Mouse (Mus musculus): ENCODE data around the gene Khdrbs2.

The Khdrbs2 gene

GRCm38 (mm10) chr1:32294702-32295101, 122.2 kb downstream of the Khdrbs2 start:
- Histone ChIP-seq H3K27me3 (ENCODE audit: insufficient read depth, low read length) (no peaks in the 10 kb centered on the region), H3K4me3 (replicated peaks; ENCODE audit: low read length) (no peak overlapping the region), H3K9me3 (ENCODE audit: low read length) (no peaks in the 10 kb centered on the region), H3K4me1 (replicated peaks; ENCODE audit: low read depth, low read length) (no peaks in the 10 kb centered on the region), H3K36me3 (ENCODE audit: insufficient read depth, low read length) (no peaks in the 10 kb centered on the region)
- TF ChIP-seq CTCF (conservative IDR thresholded peaks at IDR 0.05; ENCODE audit: low read length) (no peak), NANOG (IDR thresholded peaks at IDR 0.05; ENCODE audit: borderline replicate concordance, low read length) (no peak), POU5F1 (IDR thresholded peaks at IDR 0.05; ENCODE audit: borderline replicate concordance, low read length) (no peak)

- no peaks in the 10 kb centered on the region for H3K4me1 ChIP-seq (replicated peaks; ENCODE audit: low read depth, low read length)
- H3K4me3 ChIP-seq (replicated peaks; ENCODE audit: low read length): no peak overlapping the region
- no peak for TF ChIP-seq POU5F1 (IDR thresholded peaks at IDR 0.05; ENCODE audit: borderline replicate concordance, low read length)
- no peak for TF ChIP-seq CTCF (conservative IDR thresholded peaks at IDR 0.05; ENCODE audit: low read length)
- no peak for TF ChIP-seq NANOG (IDR thresholded peaks at IDR 0.05; ENCODE audit: borderline replicate concordance, low read length)
Observed at GRCm38 (mm10) chr1:32301391-32301790, 128.9 kb downstream of the Khdrbs2 start.

DNA sequence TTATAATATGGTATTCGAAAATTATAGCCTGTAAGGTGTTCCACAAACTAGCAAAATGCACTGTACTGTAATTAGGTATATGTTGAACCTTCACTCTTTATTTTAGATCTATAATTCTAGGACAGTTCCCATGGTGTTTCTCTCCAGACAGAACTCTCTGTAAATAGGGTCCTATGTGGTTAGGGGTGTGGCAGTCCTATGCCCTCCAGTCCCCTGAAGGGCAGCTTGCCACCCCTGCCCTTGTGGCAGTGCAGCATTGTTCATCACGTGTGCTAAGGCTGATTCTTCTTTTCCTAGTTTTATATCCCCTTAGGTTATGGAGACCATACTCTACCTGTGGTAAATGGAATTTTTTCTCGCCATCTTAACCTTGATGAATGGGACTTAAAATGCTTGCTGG, 136.6 kb downstream of the Khdrbs2 start:
- H3K36me3 ChIP-seq (ENCODE audit: insufficient read depth, low read length): no peaks in the 10 kb centered on the region
- no peak overlapping the region for H3K4me3 ChIP-seq (replicated peaks; ENCODE audit: low read length)
- no peaks in the 10 kb centered on the region for H3K4me1 ChIP-seq (replicated peaks; ENCODE audit: low read depth, low read length)
- no peaks in the 10 kb centered on the region for H3K27me3 ChIP-seq (ENCODE audit: insufficient read depth, low read length)
- H3K9me3 ChIP-seq (ENCODE audit: low read length): no peaks in the 10 kb centered on the region
- TF ChIP-seq NANOG (IDR thresholded peaks at IDR 0.05; ENCODE audit: borderline replicate concordance, low read length) (no peak), POU5F1 (IDR thresholded peaks at IDR 0.05; ENCODE audit: borderline replicate concordance, low read length) (no peak), CTCF (conservative IDR thresholded peaks at IDR 0.05; ENCODE audit: low read length) (no peak)

More at GRCm38 (mm10) chr1:32301391-32301790, 128.9 kb downstream of the Khdrbs2 start:
- H3K36me3 ChIP-seq (ENCODE audit: insufficient read depth, low read length): no peaks in the 10 kb centered on the region
- H3K9me3 ChIP-seq (ENCODE audit: low read length): no peaks in the 10 kb centered on the region
- H3K27me3 ChIP-seq (ENCODE audit: insufficient read depth, low read length): no peaks in the 10 kb centered on the region

DNA sequence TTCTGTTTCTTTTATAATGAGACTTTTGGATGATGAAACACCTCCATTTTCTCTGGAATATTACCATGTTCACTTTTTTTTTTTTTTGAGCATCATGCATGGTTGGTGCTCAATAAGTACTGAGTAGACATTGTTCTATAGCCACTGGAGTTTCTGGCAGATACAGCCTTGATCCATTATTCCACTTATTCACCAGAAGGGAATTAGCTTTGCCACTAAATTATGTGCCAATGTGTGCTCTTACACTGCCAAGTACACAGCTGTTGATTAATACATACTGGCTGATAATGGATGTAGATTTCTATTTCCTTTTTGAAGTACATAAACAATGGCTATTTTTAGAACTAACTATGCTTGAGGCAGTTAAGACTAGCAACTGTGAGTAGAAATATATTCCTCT, 137.1 kb downstream of the Khdrbs2 start:
- Histone ChIP-seq H3K9me3 (ENCODE audit: low read length) (no peaks in the 10 kb centered on the region), H3K4me1 (replicated peaks; ENCODE audit: low read depth, low read length) (no peaks in the 10 kb centered on the region), H3K4me3 (replicated peaks; ENCODE audit: low read length) (no peak overlapping the region), H3K36me3 (ENCODE audit: insufficient read depth, low read length) (no peaks in the 10 kb centered on the region), H3K27me3 (ENCODE audit: insufficient read depth, low read length) (no peaks in the 10 kb centered on the region)
- no peak for TF ChIP-seq CTCF (conservative IDR thresholded peaks at IDR 0.05; ENCODE audit: low read length)
- no peak for TF ChIP-seq POU5F1 (IDR thresholded peaks at IDR 0.05; ENCODE audit: borderline replicate concordance, low read length)
- TF ChIP-seq NANOG (IDR thresholded peaks at IDR 0.05; ENCODE audit: borderline replicate concordance, low read length): no peak

GRCm38 (mm10) chr1:32339108-32339507, 166.6 kb downstream of the Khdrbs2 start:
- Histone ChIP-seq H3K4me1 (replicated peaks; ENCODE audit: low read depth, low read length) (no peaks in the 10 kb centered on the region), H3K27me3 (ENCODE audit: insufficient read depth, low read length) (no peaks in the 10 kb centered on the region), H3K9me3 (ENCODE audit: low read length) (no peaks in the 10 kb centered on the region), H3K4me3 (replicated peaks; ENCODE audit: low read length) (no peak overlapping the region), H3K36me3 (ENCODE audit: insufficient read depth, low read length) (no peaks in the 10 kb centered on the region)
- TF ChIP-seq POU5F1 (IDR thresholded peaks at IDR 0.05; ENCODE audit: borderline replicate concordance, low read length) (no peak), NANOG (IDR thresholded peaks at IDR 0.05; ENCODE audit: borderline replicate concordance, low read length) (no peak), CTCF (conservative IDR thresholded peaks at IDR 0.05; ENCODE audit: low read length) (no peak)

DNA sequence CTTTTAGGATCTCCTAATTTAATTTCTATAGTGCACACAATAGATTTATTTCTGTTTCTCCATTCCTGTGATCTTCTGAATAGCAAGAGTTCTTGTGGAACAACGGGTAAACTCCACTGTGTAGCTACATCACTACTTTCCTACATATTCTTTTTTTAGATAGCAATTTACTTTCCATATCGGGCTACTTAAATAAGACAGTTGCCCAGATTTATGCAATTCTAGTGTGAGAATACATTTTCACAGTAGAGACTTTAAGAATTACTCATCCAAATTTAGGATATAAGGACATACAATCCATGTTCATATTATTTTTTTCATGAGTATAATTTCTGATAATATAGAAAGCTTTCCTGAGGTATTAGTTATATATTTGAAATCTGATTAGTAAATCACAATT, 175.0 kb downstream of the Khdrbs2 start:
- H3K4me1 ChIP-seq (replicated peaks; ENCODE audit: low read depth, low read length): no peaks in the 10 kb centered on the region
- no peaks in the 10 kb centered on the region for H3K9me3 ChIP-seq (ENCODE audit: low read length)
- TF ChIP-seq POU5F1 (IDR thresholded peaks at IDR 0.05; ENCODE audit: borderline replicate concordance, low read length): no peak
- TF ChIP-seq CTCF (conservative IDR thresholded peaks at IDR 0.05; ENCODE audit: low read length): no peak
- no peak for TF ChIP-seq NANOG (IDR thresholded peaks at IDR 0.05; ENCODE audit: borderline replicate concordance, low read length)
- no peak overlapping the region for H3K4me3 ChIP-seq (replicated peaks; ENCODE audit: low read length)
- H3K27me3 ChIP-seq (ENCODE audit: insufficient read depth, low read length): no peaks in the 10 kb centered on the region
- no peaks in the 10 kb centered on the region for H3K36me3 ChIP-seq (ENCODE audit: insufficient read depth, low read length)

- H3K27me3 ChIP-seq (ENCODE audit: insufficient read depth, low read length): no peaks in the 10 kb centered on the region
- H3K36me3 ChIP-seq (ENCODE audit: insufficient read depth, low read length): no peaks in the 10 kb centered on the region
- H3K4me1 ChIP-seq (replicated peaks; ENCODE audit: low read depth, low read length): no peaks in the 10 kb centered on the region
- TF ChIP-seq CTCF (conservative IDR thresholded peaks at IDR 0.05; ENCODE audit: low read length): no peak
- TF ChIP-seq POU5F1 (IDR thresholded peaks at IDR 0.05; ENCODE audit: borderline replicate concordance, low read length): no peak
- TF ChIP-seq NANOG (IDR thresholded peaks at IDR 0.05; ENCODE audit: borderline replicate concordance, low read length): no peak
- no peak overlapping the region for H3K4me3 ChIP-seq (replicated peaks; ENCODE audit: low read length)
- H3K9me3 ChIP-seq (ENCODE audit: low read length): no peaks in the 10 kb centered on the region
Observed at GRCm38 (mm10) chr1:32352076-32352475, 179.6 kb downstream of the Khdrbs2 start.

GRCm38 (mm10) chr1:32363539-32363938, 191.0 kb downstream of the Khdrbs2 start:
- no peaks in the 10 kb centered on the region for H3K9me3 ChIP-seq (ENCODE audit: low read length)
- no peaks in the 10 kb centered on the region for H3K36me3 ChIP-seq (ENCODE audit: insufficient read depth, low read length)

GRCm38 (mm10) chr1:32397553-32397952, 225.0 kb downstream of the Khdrbs2 start:
- TF ChIP-seq CTCF (conservative IDR thresholded peaks at IDR 0.05; ENCODE audit: low read length) (no peak), NANOG (IDR thresholded peaks at IDR 0.05; ENCODE audit: borderline replicate concordance, low read length) (no peak), POU5F1 (IDR thresholded peaks at IDR 0.05; ENCODE audit: borderline replicate concordance, low read length) (no peak)
- Histone ChIP-seq H3K27me3 (ENCODE audit: insufficient read depth, low read length) (no peaks in the 10 kb centered on the region), H3K4me1 (replicated peaks; ENCODE audit: low read depth, low read length) (no peaks in the 10 kb centered on the region), H3K9me3 (ENCODE audit: low read length) (no peaks in the 10 kb centered on the region), H3K4me3 (replicated peaks; ENCODE audit: low read length) (no peak overlapping the region), H3K36me3 (ENCODE audit: insufficient read depth, low read length) (no peaks in the 10 kb centered on the region)

More at GRCm38 (mm10) chr1:32363539-32363938, 191.0 kb downstream of the Khdrbs2 start:
- H3K4me3 ChIP-seq (replicated peaks; ENCODE audit: low read length): no peak overlapping the region
- TF ChIP-seq POU5F1 (IDR thresholded peaks at IDR 0.05; ENCODE audit: borderline replicate concordance, low read length) (no peak), NANOG (IDR thresholded peaks at IDR 0.05; ENCODE audit: borderline replicate concordance, low read length) (no peak), CTCF (conservative IDR thresholded peaks at IDR 0.05; ENCODE audit: low read length) (no peak)
- no peaks in the 10 kb centered on the region for H3K27me3 ChIP-seq (ENCODE audit: insufficient read depth, low read length)
- no peaks in the 10 kb centered on the region for H3K4me1 ChIP-seq (replicated peaks; ENCODE audit: low read depth, low read length)
